Mouse (Mus musculus) CH12.LX (cell line): ENCODE measurements around the gene Scin. TPM values are rescaled to one million over a fixed set of nuclear protein-coding genes. Genes with fewer than 3 reads are reported as not detected.

Experiments used
- DNase-seq: peaks from one replicate; pipeline ENCODE4 v3.0.0-alpha.2; 2013; ENCODE audit errors: extremely low read depth
- H3K27ac ChIP-seq: 2 replicates; pipeline ENCODE4 v1.5.1; 2012; ENCODE audit warnings: low read depth, mild to moderate bottlenecking, control low read depth, moderate library complexity; ENCODE audit not compliant: insufficient read depth
- H3K27me3 ChIP-seq: replicated peaks from 2 replicates; pipeline ENCODE3; 2012; ENCODE audit warnings: inconsistent platforms
- H3K36me3 ChIP-seq, 2 experiments: replicated peaks in 1 of 2; 2 replicates each; pipeline versions ENCODE3 to v1.6.1; 2012; ENCODE audit warnings: inconsistent platforms in 1 of 2, low read length in 1 of 2, mild to moderate bottlenecking in 1 of 2, mixed read lengths in 1 of 2, moderate library complexity in 1 of 2; ENCODE audit not compliant: control insufficient read depth in 1 of 2, insufficient read depth in 1 of 2
- H3K4me1 ChIP-seq, 2 experiments: 2 replicates each; pipeline ENCODE4 v1.6.1; 2012; ENCODE audit warnings: inconsistent platforms in 1 of 2, moderate library complexity in 1 of 2; ENCODE audit not compliant: insufficient read depth in 2 of 2, control insufficient read depth in 1 of 2
- H3K4me2 ChIP-seq: 2 replicates; pipeline ENCODE4 v1.6.1; 2012; ENCODE audit warnings: low read depth, mild to moderate bottlenecking, control low read depth; ENCODE audit not compliant: poor library complexity, insufficient read depth, severe bottlenecking
- H3K4me3 ChIP-seq, 3 experiments: fragments of 150-350 bp in 1 of 3; sonication (generic) in 1 of 3; replicated peaks in 1 of 3; 2 replicates each; pipeline versions ENCODE3 to v1.5.1; 2011 to 2012; ENCODE audit warnings: low read depth in 2 of 3, low read length in 2 of 3, mild to moderate bottlenecking in 2 of 3, moderate library complexity in 2 of 3, control low read depth in 1 of 3, improper control_type of control experiment in 1 of 3, inconsistent platforms in 1 of 3, mixed read lengths in 1 of 3; ENCODE audit not compliant: poor library complexity in 1 of 3
- H3K79me2 ChIP-seq: replicated peaks from 2 replicates; pipeline ENCODE4 v1.6.1; 2012; ENCODE audit warnings: mild to moderate bottlenecking, moderate library complexity; ENCODE audit not compliant: control insufficient read depth, poor library complexity, insufficient read depth, severe bottlenecking; ENCODE audit errors: extremely low read depth
- H3K9ac ChIP-seq: 2 replicates; pipeline ENCODE4 v1.6.1; 2012; ENCODE audit warnings: low read depth, mild to moderate bottlenecking, control low read depth, moderate library complexity; ENCODE audit not compliant: insufficient read depth
- H3K9me3 ChIP-seq: replicated peaks from 2 replicates; pipeline ENCODE3; 2012; ENCODE audit warnings: low read length, inconsistent platforms, mixed read lengths
- BHLHE40 ChIP-seq: IDR thresholded peaks from 2 replicates; pipeline ENCODE4 v1.6.1; 2011; ENCODE audit warnings: mild to moderate bottlenecking, low read depth, low read length, improper control_type of control experiment
- CHD2 ChIP-seq: IDR thresholded peaks from 2 replicates; pipeline ENCODE4 v1.6.1; 2011; ENCODE audit warnings: low read length, improper control_type of control experiment
- CTCF ChIP-seq, 2 experiments: IDR thresholded peaks in 1 of 2; conservative IDR thresholded peaks in 1 of 2; 2 replicates each; pipeline ENCODE4 v1.5.1; 2011 to 2012; ENCODE audit warnings: low read depth in 2 of 2, low read length in 2 of 2, improper control_type of control experiment in 1 of 2, inconsistent platforms in 1 of 2, mild to moderate bottlenecking in 1 of 2, moderate library complexity in 1 of 2
- EP300 ChIP-seq: IDR thresholded peaks from 2 replicates; pipeline ENCODE4 v1.6.1; 2011; ENCODE audit warnings: low read length, improper control_type of control experiment
- ETS1 ChIP-seq: conservative IDR thresholded peaks from 2 replicates; pipeline ENCODE4 v1.6.1; 2012; ENCODE audit warnings: low read depth, mild to moderate bottlenecking, inconsistent platforms, low read length, improper control_type of control experiment, moderate library complexity
- JUND ChIP-seq: conservative IDR thresholded peaks from 2 replicates; pipeline ENCODE4 v1.6.1; 2011; ENCODE audit warnings: low read depth, low read length, improper control_type of control experiment
- KAT2A ChIP-seq: IDR thresholded peaks from 2 replicates; pipeline ENCODE4 v1.6.1; 2012; ENCODE audit warnings: low read length, improper control_type of control experiment, inconsistent platforms; ENCODE audit not compliant: insufficient replicate concordance
- MAFK ChIP-seq: IDR thresholded peaks from 2 replicates; pipeline ENCODE4 v1.6.1; 2011; ENCODE audit warnings: low read length, improper control_type of control experiment; ENCODE audit not compliant: insufficient replicate concordance
- MAZ ChIP-seq: IDR thresholded peaks from 2 replicates; pipeline ENCODE4 v1.6.1; 2012; ENCODE audit warnings: low read depth, mild to moderate bottlenecking, inconsistent platforms, low read length, improper control_type of control experiment, moderate library complexity
- MEF2A ChIP-seq: IDR thresholded peaks from 2 replicates; pipeline ENCODE4 v1.6.1; 2014; ENCODE audit warnings: low read depth, mild to moderate bottlenecking, inconsistent platforms, low read length, improper control_type of control experiment, borderline replicate concordance
- MXI1 ChIP-seq: IDR thresholded peaks from 2 replicates; pipeline ENCODE4 v1.6.1; 2011; ENCODE audit warnings: mild to moderate bottlenecking, low read depth, low read length, improper control_type of control experiment
- MYC ChIP-seq: IDR thresholded peaks from 2 replicates; pipeline ENCODE4 v1.6.1; 2011; ENCODE audit warnings: low read depth, mild to moderate bottlenecking, improper control_type of control experiment, low read length
- NELFE ChIP-seq: IDR thresholded peaks from 2 replicates; pipeline ENCODE4 v1.6.1; 2011; ENCODE audit warnings: low read depth, low read length, improper control_type of control experiment
- RAD21 ChIP-seq: IDR thresholded peaks from 2 replicates; pipeline ENCODE4 v1.6.1; 2011; ENCODE audit warnings: low read depth, mild to moderate bottlenecking, low read length, improper control_type of control experiment, moderate library complexity
- SMC3 ChIP-seq: IDR thresholded peaks from 2 replicates; pipeline ENCODE4 v1.6.1; 2011; ENCODE audit warnings: low read depth, low read length, improper control_type of control experiment
- TCF12 ChIP-seq: IDR thresholded peaks from 2 replicates; pipeline ENCODE4 v1.6.1; 2014; ENCODE audit warnings: low read depth, mild to moderate bottlenecking, inconsistent platforms, low read length, improper control_type of control experiment
- UBTF ChIP-seq: IDR thresholded peaks from 2 replicates; pipeline ENCODE4 v1.6.1; 2012; ENCODE audit warnings: low read depth, mild to moderate bottlenecking, inconsistent platforms, low read length, improper control_type of control experiment, moderate library complexity
- USF1 ChIP-seq: IDR thresholded peaks from 2 replicates; pipeline ENCODE4 v1.6.1; 2014; ENCODE audit warnings: low read depth, mild to moderate bottlenecking, inconsistent platforms, low read length, improper control_type of control experiment
- ZC3H11A ChIP-seq: IDR thresholded peaks from 2 replicates; pipeline ENCODE4 v1.6.1; 2012; ENCODE audit warnings: low read depth, mild to moderate bottlenecking, inconsistent platforms, low read length, improper control_type of control experiment
- ZKSCAN1 ChIP-seq: IDR thresholded peaks from 2 replicates; pipeline ENCODE4 v1.6.1; 2012; ENCODE audit warnings: low read depth, inconsistent platforms, low read length, improper control_type of control experiment, borderline replicate concordance
- ZNF384 ChIP-seq: IDR thresholded peaks from 2 replicates; pipeline ENCODE4 v1.6.1; 2012; ENCODE audit warnings: low read depth, low read length, improper control_type of control experiment, inconsistent platforms
- dilution Hi-C: fragments of 300-500 bp; cut with MboI; formaldehyde crosslinking; loops from 2 replicates; pipeline ENCODE4 v1.14.3; 2020; ENCODE audit warnings: low sequenced_read_pairs; ENCODE audit not compliant: extremely low pct_unique_long_range_greater_than_20kb, extremely low pct_ligation_motif_present
- in situ Hi-C: fragments of 300-500 bp; cut with MboI; formaldehyde crosslinking; loops from 3 replicates; pipeline ENCODE4 v1.14.3; 2019; ENCODE audit warnings: low sequenced_read_pairs, low pct_ligation_motif_present, low pct_unique_long_range_greater_than_20kb, mixed read lengths
- polyA plus RNA-seq: library from polyadenylated mRNA; unstranded; fragments of >175 nt; gene quantifications from 2 replicates; pipeline ENCODE4 v1.2.1, GENCODE M21; 2012; ENCODE audit warnings: low read depth; ENCODE audit not compliant: insufficient read length
- total RNA-seq, 2 experiments: library from RNA; depleted of rRNA; stranded (reverse); fragments of 300-350 nt in 1 of 2; fragments of >200 nt in 1 of 2; gene quantifications; 2 replicates each; pipeline ENCODE4 v1.2.3; 2012 to 2014

The Scin gene
- total and polyA plus RNA-seq, 3 experiments, result not detected

DNA sequence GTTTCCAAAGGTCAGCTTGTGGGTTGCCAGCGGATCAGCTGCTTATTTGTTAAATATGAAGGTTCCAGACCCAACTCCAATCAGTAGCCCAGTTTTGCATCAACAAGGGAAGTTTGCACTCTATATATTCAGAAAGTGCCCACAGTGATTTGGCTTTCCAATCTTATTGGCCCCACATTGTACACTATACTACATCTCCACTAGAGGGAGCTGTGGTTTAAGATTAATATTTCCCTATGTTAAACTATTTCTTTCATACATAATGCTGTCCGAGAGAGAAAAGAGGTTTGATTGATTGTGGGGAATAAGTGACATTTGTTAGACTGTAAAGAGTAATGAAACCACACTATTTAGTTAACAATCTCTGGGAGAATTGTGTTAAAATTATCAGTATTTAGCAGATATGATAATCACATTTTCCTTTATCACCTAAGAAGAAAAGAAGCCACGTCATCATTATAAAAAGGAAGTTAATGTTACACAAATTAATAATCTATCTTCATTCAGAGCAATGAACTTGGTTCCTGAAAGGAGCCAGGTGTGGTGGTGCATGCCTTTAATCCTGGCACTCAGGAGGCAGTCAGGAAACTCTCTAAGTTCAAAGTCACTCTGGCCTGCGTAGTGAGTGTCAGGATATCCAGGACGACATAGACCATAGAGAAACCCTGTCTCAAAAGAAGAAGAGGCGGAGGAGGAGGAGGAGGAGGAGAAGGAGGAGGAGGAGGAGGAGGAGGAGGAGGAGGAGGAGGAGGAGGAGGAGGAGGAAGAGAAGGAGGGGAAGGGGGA is 51.4 kb downstream of the Scin start:
- H3K27me3 ChIP-seq, result no peaks in the 10 kb centered on the region
- in situ Hi-C loops (loop anchor here (25.0 kb wide), 1 partner anchor 730 kb away; no protein-coding TSS in a partner anchor), dilution Hi-C loops (no loop called here)
- no peaks in the 10 kb centered on the region for H3K36me3 ChIP-seq
- H3K27ac ChIP-seq, result no peak overlapping the region
- peak; percentile 51 for DNase-seq
- TF ChIP-seq SMC3, result peak; percentile 80
- no peak for TF ChIP-seq TCF12
- no peak for TF ChIP-seq UBTF
- TF ChIP-seq ZC3H11A, result peak; percentile 50
- TF ChIP-seq MEF2A, result no peak
- no peak for TF ChIP-seq ZKSCAN1
- peak in 1 of 2 experiments; percentile 82; a peak in 3 of 4 replicates for TF ChIP-seq CTCF (conservative IDR thresholded peaks at IDR 0.05 in 1 of 2, IDR thresholded peaks at IDR 0.05 in 1 of 2; ENCODE audit: low read depth in 2 of 2, low read length in 2 of 2)
- 0 out of 2 replicates have a peak, but pooled peaks have one; percentile 35 for TF ChIP-seq MAFK
- TF ChIP-seq RAD21, result peak; percentile 88
- TF ChIP-seq NELFE, result no peak
- TF ChIP-seq MYC, result no peak
- TF ChIP-seq BHLHE40, result no peak
- H3K9ac ChIP-seq, result no peak overlapping the region
- no peaks in the 10 kb centered on the region for H3K79me2 ChIP-seq
- peaks cover 0 to 6% of the 10 kb centered on the region in 2 experiments; a peak in 1 of 4 replicates for H3K4me1 ChIP-seq
- H3K4me2 ChIP-seq, result no peak overlapping the region; the same call in 1 of the 2 replicates
- no peaks in the 10 kb centered on the region for H3K9me3 ChIP-seq
- no peak overlapping the region for H3K4me3 ChIP-seq

DNA sequence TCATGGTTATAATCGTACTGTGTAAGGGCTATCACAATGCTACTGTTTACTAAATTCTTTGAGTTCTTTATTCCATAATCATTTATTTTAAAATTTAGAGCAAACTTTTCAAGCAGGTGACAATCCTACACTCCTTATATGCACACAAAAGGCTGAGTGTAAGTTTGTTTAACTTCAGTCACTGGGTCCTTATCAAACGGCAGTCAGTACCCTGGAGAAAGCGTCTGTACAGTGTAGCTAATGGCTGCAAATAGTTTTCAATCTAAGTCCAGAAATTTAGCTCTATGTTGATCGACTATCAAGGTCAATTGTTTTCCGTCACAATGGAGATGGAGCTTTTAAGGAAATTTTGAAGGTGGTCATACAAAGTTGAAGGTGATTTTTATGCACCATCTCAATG is 52.0 kb downstream of the Scin start:
- Histone ChIP-seq H3K36me3 (no peaks in the 10 kb centered on the region), H3K4me1 (peaks cover 0 to 6% of the 10 kb centered on the region in 2 experiments; a peak in 1 of 4 replicates), H3K9ac (no peak overlapping the region), H3K79me2 (no peaks in the 10 kb centered on the region), H3K27me3 (no peaks in the 10 kb centered on the region), H3K9me3 (no peaks in the 10 kb centered on the region), H3K27ac (no peak overlapping the region), H3K4me3 (no peak overlapping the region), H3K4me2 (no peak overlapping the region)
- TF ChIP-seq ZC3H11A (no peak), MAZ (no peak), USF1 (no peak), JUND (no peak), MAFK (no peak), ETS1 (no peak), KAT2A (no peak), ZNF384 (no peak), CHD2 (no peak), EP300 (no peak), BHLHE40 (no peak), UBTF (no peak), MXI1 (no peak)
- DNase-seq, result no peak
- in situ Hi-C loops (loop anchor here (25.0 kb wide), 1 partner anchor 730 kb away; no protein-coding TSS in a partner anchor), dilution Hi-C loops (no loop called here)
